Mouse (Mus musculus): ENCODE data around the gene Slc27a3. TPM values are rescaled to one million over a fixed set of nuclear protein-coding genes. Genes with fewer than 3 reads are reported as not detected.
A peak's percentile ranks its signal among the peaks of the same experiment; 100 is the strongest.

The Slc27a3 gene
- 0.52 and 2.1 TPM in 2 replicates for polyA plus RNA-seq (2012; ENCODE audit: insufficient read depth, insufficient read length, missing spikeins)

GRCm38 (mm10) chr3:90389511-90390490 lies at the start of gene Slc27a3:
Slc27a3 (minus strand) TSS chr3:90389938.
- H3K27ac ChIP-seq (replicated peaks; ENCODE audit: low read depth, low read length) = no peak within 1 kb of the TSS
- peak within 1 kb of the TSS; percentile 62 for H3K4me3 ChIP-seq (ENCODE audit: insufficient read depth, low read depth, low read length)

GRCm38 (mm10) chr3:90437131-90437530 lies 47.4 kb upstream of the Slc27a3 start:
- H3K27ac ChIP-seq (replicated peaks; ENCODE audit: low read depth, low read length) = no peak overlapping the region
- no peaks in the 10 kb centered on the region for H3K4me1 ChIP-seq (ENCODE audit: control insufficient read depth, insufficient read depth, insufficient read length, low read length)
- no peak overlapping the region for H3K4me3 ChIP-seq (ENCODE audit: insufficient read depth, low read depth, low read length)

More at GRCm38 (mm10) chr3:90389511-90390490, at the start of gene Slc27a3:
- peaks cover 3% of the 10 kb centered on the region for H3K4me1 ChIP-seq (ENCODE audit: control insufficient read depth, insufficient read depth, insufficient read length, low read length)

DNA sequence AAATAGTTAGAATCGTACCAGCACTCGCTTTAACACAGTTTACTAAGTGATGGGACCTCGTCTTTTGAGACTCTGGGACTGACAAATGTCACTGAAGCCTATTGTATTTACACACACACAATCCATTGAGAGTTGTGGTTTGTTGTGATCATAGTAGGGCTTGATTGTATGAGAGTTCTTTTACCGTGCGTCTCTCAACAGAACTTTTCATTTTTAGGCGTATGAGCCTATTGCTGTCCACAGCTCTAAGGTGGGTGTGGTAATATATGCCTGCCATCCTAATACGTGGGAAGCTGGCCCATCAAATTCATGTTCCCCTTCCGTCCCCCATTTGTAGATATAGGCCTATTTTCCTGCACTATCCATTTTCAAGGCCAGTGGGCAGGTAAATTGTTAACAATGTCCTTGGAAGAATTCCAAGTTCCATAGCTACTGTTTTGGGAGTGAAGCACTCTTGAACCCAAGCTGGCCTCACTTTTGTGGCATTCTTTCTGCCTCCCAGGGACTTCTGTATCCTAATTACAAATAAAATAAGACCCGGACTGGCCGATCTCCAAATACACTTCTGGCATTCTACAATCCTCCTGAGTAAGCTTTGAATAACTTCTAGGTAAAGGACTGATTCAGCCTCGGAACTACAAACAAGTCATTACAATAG lies 44.5 kb upstream of the Slc27a3 start:
- H3K4me1 ChIP-seq (ENCODE audit: control insufficient read depth, insufficient read depth, insufficient read length, low read length) = 0 out of 2 replicates have a peak, but pooled peaks cover 3% of the 10 kb centered on the region
- peak overlapping the region; percentile 63; the same call in 1 of the 2 replicates for H3K27ac ChIP-seq (replicated peaks; ENCODE audit: low read depth, low read length)
- H3K4me3 ChIP-seq (ENCODE audit: insufficient read depth, low read depth, low read length) = peak overlapping the region; percentile 71

DNA sequence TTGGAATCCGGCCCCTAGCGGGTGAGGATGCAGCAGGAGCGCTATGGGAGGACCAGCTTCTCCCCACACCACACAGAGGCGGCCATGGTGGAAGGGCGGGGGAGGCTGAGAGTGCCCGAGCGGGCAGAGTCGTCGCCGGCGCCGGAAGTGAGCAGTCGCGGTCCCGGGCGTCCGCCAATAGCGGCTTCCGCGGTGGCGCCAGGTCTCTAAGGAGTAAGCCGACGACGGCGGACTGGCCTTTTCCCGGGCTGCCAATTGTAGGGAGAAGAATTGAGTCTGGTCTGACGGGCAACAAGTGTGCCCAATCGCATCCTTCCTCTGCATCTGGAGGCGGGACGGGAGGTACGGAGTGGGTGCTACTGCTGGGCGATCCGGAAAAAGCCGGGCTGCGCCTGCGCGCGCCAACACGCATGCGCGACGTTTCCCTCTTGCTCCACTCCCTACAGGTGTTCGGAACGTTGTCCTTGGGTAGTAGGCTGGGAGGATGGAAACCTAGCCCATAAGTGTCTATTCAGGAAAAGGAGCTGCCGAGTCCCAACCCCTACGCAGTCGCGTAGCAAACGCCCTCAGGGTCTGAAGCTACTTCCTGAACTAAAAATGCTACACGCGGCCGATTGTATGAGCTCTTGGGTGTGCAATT lies 43.8 kb upstream of the Slc27a3 start, which contains the start of gene Ints3:
Ints3 (minus strand) TSS at position 242 of the 640 bp plus-strand sequence.
- Histone ChIP-seq H3K27ac (replicated peaks; ENCODE audit: low read depth, low read length) (peak within 1 kb of the TSS; percentile 89), H3K4me1 (ENCODE audit: control insufficient read depth, insufficient read depth, insufficient read length, low read length) (peaks cover 6% of the 10 kb centered on the region), H3K4me3 (ENCODE audit: insufficient read depth, low read depth, low read length) (peak within 1 kb of the TSS; percentile 71)

DNA sequence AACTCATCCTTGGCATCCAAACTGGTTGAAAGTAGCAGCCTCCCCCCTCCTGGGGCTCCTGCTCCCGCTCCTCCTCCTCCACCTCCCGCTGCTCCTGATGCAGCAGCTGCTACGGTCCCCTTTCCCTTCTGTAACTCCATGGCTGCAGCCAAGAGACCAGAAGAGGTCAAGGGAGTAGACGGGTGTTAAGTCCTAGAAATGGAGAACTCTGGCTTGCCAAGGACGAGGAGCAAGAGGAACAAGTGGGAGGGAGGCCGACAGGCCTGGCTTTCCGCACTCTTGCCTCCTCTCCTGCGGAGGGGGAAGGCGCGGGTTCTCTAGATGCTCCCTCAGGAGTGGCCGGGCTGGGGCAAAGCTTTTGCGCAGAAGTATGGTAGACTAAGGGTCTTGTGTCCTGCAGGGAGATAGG lies 43.1 kb upstream of the Slc27a3 start:
- Histone ChIP-seq H3K4me1 (ENCODE audit: control insufficient read depth, insufficient read depth, insufficient read length, low read length) (peaks cover 8% of the 10 kb centered on the region), H3K4me3 (ENCODE audit: insufficient read depth, low read depth, low read length) (peak overlapping the region; percentile 71), H3K27ac (replicated peaks; ENCODE audit: low read depth, low read length) (peak overlapping the region; percentile 89)

- Histone ChIP-seq H3K4me3 (ENCODE audit: insufficient read depth, low read depth, low read length) (peak overlapping the region; percentile 71), H3K27ac (replicated peaks; ENCODE audit: low read depth, low read length) (no peak overlapping the region)
These were observed 42.6 kb upstream of the Slc27a3 start for GRCm38 (mm10) chr3:90432348-90432747.

GRCm38 (mm10) chr3:90429576-90429975 lies 39.8 kb upstream of the Slc27a3 start:
- no peak overlapping the region for H3K27ac ChIP-seq (replicated peaks; ENCODE audit: low read depth, low read length)
- peaks cover 8% of the 10 kb centered on the region for H3K4me1 ChIP-seq (ENCODE audit: control insufficient read depth, insufficient read depth, insufficient read length, low read length)
- no peak overlapping the region for H3K4me3 ChIP-seq (ENCODE audit: insufficient read depth, low read depth, low read length)

More at GRCm38 (mm10) chr3:90432348-90432747, 42.6 kb upstream of the Slc27a3 start:
- H3K4me1 ChIP-seq (ENCODE audit: control insufficient read depth, insufficient read depth, insufficient read length, low read length) = peaks cover 8% of the 10 kb centered on the region

GRCm38 (mm10) chr3:90428186-90428585 lies 38.4 kb upstream of the Slc27a3 start:
- peaks cover 8% of the 10 kb centered on the region for H3K4me1 ChIP-seq (ENCODE audit: control insufficient read depth, insufficient read depth, insufficient read length, low read length)
- no peak overlapping the region for H3K4me3 ChIP-seq (ENCODE audit: insufficient read depth, low read depth, low read length)
- H3K27ac ChIP-seq (replicated peaks; ENCODE audit: low read depth, low read length) = peak overlapping the region; percentile 76

DNA sequence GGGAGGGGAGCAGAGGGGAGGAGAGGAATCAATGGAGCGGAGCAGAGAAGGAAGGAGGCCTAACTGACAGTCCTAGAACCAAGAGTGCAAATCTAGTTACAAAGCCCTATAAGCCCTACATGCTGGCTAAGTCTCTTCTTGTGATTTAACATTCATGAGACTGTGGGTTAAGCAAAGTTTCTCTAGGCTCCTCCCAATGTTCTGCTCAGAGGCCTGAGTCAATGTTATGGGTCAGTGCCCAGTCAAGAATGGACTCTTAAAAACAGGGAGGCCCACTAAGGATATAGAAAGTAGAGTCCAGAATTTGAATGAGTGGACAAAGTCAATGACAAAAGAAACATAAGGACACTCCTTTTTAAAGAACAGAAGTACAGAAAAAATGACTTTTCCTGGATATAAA lies 37.8 kb upstream of the Slc27a3 start:
- H3K27ac ChIP-seq (replicated peaks; ENCODE audit: low read depth, low read length) = peak overlapping the region; percentile 24; the same call in 1 of the 2 replicates
- H3K4me3 ChIP-seq (ENCODE audit: insufficient read depth, low read depth, low read length) = no peak overlapping the region
- H3K4me1 ChIP-seq (ENCODE audit: control insufficient read depth, insufficient read depth, insufficient read length, low read length) = peaks cover 8% of the 10 kb centered on the region

- H3K4me3 ChIP-seq (ENCODE audit: insufficient read depth, low read depth, low read length) = no peak overlapping the region
- peak overlapping the region; percentile 62; the same call in 1 of the 2 replicates for H3K27ac ChIP-seq (replicated peaks; ENCODE audit: low read depth, low read length)
- peaks cover 8% of the 10 kb centered on the region for H3K4me1 ChIP-seq (ENCODE audit: control insufficient read depth, insufficient read depth, insufficient read length, low read length)
These were observed 35.8 kb upstream of the Slc27a3 start for GRCm38 (mm10) chr3:90425499-90425898.

- H3K27ac ChIP-seq (replicated peaks; ENCODE audit: low read depth, low read length) = no peak overlapping the region
- H3K4me3 ChIP-seq (ENCODE audit: insufficient read depth, low read depth, low read length) = no peak overlapping the region
- H3K4me1 ChIP-seq (ENCODE audit: control insufficient read depth, insufficient read depth, insufficient read length, low read length) = peaks cover 3% of the 10 kb centered on the region
These were observed 33.8 kb upstream of the Slc27a3 start for GRCm38 (mm10) chr3:90423549-90423948.

- Histone ChIP-seq H3K4me3 (ENCODE audit: insufficient read depth, low read depth, low read length) (no peak overlapping the region), H3K27ac (replicated peaks; ENCODE audit: low read depth, low read length) (no peak overlapping the region), H3K4me1 (ENCODE audit: control insufficient read depth, insufficient read depth, insufficient read length, low read length) (no peaks in the 10 kb centered on the region)
These were observed 31.0 kb upstream of the Slc27a3 start for GRCm38 (mm10) chr3:90420696-90421095.

GRCm38 (mm10) chr3:90413011-90413396 lies 23.3 kb upstream of the Slc27a3 start:
- H3K4me3 ChIP-seq (ENCODE audit: insufficient read depth, low read depth, low read length) = no peak overlapping the region
- no peak overlapping the region for H3K27ac ChIP-seq (replicated peaks; ENCODE audit: low read depth, low read length)

GRCm38 (mm10) chr3:90412312-90413010 lies 22.7 kb upstream of the Slc27a3 start:
- H3K4me3 ChIP-seq (ENCODE audit: insufficient read depth, low read depth, low read length) = no peak overlapping the region
- peak overlapping the region; percentile 59 for H3K27ac ChIP-seq (replicated peaks; ENCODE audit: low read depth, low read length)
- 0 out of 2 replicates have a peak, but pooled peaks cover 3% of the 10 kb centered on the region for H3K4me1 ChIP-seq (ENCODE audit: control insufficient read depth, insufficient read depth, insufficient read length, low read length)

More at GRCm38 (mm10) chr3:90413011-90413396, 23.3 kb upstream of the Slc27a3 start:
- 0 out of 2 replicates have a peak, but pooled peaks cover 3% of the 10 kb centered on the region for H3K4me1 ChIP-seq (ENCODE audit: control insufficient read depth, insufficient read depth, insufficient read length, low read length)

Data from brown adipose tissue, adult 24 weeks (tissue).